Mouse (Mus musculus) cerebellum, adult 8-10 months (tissue): ENCODE measurements around the gene Celf2.

Experiments used
- DNase-seq: peaks from one replicate; pipeline ENCODE4 v3.0.0; 2022

Gene Celf2

DNA sequence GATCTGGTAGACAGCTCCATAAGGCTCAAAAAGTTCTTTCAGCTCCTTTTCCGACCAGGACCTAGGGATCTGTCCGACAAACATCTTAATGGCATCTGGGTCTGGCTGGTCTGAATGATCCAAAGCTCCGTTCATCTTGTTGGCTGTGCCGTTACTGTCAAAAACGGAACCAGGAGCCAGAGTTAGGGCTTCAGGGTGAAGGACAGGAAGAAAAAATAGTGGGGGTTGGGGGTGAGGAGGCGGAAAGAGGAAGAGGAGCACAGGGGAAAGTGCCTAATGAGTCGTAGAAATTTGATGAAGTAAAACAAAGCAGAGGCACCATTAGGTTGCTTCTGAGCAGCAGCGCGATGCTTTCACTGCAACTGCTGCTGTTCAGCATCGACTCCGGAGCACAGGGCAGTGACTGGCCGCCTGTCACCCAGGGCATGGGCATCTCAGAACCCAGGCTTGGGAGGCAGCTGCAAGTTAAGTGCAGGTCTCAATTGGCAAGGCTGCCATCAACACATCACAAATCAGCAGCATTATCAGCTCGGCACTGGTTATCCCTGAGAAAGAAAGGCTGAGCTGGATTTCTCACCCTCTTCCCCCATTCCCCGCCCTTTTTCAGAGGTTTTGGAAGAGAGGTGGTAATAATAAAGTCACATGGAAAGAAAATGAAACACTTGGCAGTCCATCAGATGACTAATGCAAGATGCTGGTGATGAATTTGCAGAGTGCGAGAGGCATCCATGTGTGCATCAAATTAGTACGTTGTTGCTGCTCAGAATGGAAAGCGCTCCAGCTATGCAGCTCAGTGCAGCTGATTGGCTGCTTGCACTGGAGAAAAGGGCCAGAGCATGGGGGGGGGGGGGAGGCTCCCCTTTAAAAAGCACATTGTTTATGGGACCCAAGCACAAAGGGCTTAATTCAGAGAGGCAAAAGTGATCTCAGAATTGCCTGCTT, 787.6 kb downstream of the Celf2 start:
- DNase-seq: peak; percentile 34

DNA sequence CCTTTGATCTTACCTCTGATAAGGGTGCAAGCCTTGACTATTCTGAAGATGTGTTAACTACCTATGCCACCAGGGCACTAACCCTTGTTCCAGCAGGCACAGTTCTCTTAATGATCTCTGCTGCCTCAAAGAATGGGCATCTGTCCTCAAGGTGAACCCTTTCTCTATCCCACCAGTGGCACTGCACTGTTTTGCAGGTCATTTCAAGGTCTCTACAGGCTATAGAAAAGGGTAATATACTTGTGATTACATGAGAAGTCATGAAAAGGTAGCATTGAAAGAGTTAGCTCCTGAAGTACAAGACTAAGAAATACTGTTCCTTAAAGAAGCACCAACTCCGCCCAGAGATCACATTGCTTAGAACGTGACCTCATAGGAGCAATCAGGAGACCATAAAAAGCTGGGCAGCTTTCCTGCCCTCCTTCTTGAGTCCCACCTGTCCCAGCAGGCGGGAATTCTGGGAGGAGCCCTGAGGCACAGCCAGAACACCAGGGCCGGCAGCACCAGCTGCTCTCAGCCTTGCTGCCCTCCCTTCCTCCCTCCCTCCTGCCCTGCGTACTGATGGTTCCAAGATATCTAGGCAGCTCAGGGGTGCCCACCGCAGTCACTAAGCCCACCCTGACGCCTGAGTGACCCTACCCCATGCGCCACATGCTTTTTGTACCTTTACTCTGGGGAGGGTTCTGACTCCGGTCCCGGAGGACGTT, 788.5 kb downstream of the Celf2 start:
- DNase-seq: peak; percentile 40

DNA sequence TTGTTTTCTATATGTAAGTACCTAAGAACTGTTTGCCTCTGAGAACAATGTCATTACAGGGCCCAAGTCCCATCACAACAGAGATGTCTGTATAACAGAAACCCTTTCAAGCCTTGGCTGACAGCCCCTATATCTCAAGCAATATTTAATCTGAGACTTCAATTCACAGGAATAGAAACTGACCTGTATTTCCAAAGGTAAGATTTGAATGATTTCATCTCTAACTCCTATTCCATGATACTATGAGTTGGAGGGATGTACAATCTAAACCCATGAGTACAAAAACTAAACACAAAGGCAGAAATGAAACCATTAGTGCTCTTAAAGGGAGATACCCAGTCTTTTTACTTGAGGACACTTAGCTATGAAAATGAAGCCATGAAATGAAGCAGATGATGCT, 790.5 kb downstream of the Celf2 start:
- no peak for DNase-seq

- no peak for DNase-seq
Measured at GRCm38 (mm10) chr2:6717953-6718352, 791.4 kb downstream of the Celf2 start.

- no peak for DNase-seq
Measured at GRCm38 (mm10) chr2:6715562-6715961, 793.8 kb downstream of the Celf2 start.

GRCm38 (mm10) chr2:6713529-6713928, 795.8 kb downstream of the Celf2 start:
- no peak for DNase-seq

- no peak for DNase-seq
Measured at GRCm38 (mm10) chr2:6710687-6711430, 798.5 kb downstream of the Celf2 start.

GRCm38 (mm10) chr2:6707959-6708519, 801.3 kb downstream of the Celf2 start:
- DNase-seq: no peak

DNA sequence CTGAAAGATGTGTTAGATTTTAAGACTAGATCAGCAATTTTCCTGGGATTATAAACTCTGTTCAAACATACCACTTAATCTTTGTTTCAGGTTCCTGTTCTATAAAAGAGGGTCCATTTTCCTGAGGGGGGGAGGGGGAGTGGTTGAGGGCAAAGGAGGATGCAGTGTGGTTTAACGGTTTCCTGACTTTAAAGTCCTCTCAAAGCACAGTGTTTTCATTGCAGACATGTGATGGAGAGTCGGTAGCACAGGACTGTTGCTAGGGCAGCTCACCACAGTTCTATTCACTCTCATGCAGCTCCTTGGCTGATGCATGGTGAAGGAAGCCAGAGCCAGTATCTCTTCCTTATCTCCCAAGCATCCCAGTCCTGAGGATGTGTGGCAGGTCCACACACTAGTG, 802.1 kb downstream of the Celf2 start:
- no peak for DNase-seq

GRCm38 (mm10) chr2:6705929-6706739, 803.2 kb downstream of the Celf2 start:
- no peak for DNase-seq

DNA sequence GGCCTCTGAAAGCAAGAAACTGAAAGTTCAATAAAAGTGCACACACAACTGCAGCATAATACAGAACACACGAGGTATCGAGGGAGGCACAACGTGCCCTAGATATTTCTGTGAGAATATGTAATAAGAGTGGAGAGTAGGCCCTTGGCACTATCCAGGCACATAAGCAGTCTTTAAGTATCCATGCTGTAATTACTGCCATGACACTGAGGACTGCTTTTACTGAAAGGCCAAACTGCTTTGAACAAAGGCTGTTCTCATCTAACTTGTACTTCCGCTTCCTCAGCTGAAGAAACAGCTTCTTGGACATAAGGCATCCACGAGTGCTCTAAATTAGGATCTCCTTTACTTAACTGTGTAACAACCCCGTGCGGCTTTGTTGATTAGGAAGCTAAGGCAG, 803.9 kb downstream of the Celf2 start:
- no peak for DNase-seq

- no peak for DNase-seq
Measured at GRCm38 (mm10) chr2:6704804-6705203, 804.6 kb downstream of the Celf2 start.

- no peak for DNase-seq
Measured at GRCm38 (mm10) chr2:6704342-6704741, 805.0 kb downstream of the Celf2 start.

DNA sequence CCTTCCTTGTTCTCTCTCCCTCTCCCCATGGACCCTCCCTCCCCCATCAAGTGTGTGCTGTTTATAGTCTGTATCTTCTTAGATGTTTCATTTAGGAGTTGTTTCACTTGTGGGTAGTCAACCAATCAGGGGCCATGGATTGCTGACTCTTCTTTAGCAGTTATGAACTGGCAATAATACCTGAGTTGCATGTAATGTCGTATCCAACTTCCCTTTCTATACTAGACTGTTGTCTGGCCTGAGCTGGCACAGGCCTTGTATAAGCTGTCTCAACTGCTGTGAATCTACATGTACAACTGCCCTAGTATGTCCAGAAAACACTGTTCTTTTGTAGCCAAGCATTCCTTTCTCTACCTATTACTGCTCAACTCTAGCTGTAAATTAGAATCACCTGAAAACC, 813.0 kb downstream of the Celf2 start:
- no peak for DNase-seq

DNA sequence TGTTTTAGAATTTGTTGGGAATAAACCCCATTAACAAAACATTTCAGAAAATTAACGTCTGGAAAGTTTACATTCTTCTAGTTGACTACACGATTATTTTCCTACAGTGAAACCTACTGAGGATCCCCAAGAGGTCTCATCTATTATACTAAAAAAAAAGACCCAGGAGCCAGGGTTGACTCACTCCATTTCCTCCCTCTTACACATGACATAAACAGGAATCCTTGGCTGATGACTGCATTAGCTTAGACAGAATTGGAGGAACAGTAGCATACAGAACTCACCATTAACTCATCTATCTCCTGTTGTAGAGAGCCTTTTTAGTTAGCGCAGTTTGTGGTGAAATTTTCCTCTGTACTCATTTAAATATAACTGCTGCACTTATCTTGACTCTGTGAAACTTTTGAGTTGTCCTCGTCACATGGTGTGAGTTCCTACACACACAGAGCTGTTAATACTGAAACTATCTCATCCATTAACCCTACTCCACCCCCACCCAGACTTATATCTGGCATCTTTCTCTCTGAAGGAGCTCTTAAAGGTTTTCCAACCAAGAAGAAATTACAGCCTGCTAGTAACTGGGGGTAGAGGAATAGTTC, 813.9 kb downstream of the Celf2 start:
- no peak for DNase-seq

DNA sequence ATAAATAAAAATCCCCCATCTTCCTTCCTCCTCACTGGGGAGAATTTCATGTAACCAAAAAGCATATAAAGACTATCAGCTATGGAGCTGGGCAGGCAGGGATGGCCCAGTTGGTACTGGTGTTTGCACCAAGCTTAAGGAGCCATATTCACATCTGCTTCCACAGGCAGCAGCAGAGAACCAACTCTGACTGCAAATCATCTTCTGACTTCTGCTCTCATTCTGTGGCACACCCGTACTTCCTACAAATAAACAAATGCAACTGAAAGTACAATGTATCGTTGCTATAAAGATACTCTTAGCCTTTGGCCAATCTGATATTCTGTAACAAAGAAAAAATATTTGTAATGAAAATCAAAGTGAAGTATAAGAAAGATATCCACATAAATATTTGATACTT, 819.7 kb downstream of the Celf2 start:
- DNase-seq: no peak

DNA sequence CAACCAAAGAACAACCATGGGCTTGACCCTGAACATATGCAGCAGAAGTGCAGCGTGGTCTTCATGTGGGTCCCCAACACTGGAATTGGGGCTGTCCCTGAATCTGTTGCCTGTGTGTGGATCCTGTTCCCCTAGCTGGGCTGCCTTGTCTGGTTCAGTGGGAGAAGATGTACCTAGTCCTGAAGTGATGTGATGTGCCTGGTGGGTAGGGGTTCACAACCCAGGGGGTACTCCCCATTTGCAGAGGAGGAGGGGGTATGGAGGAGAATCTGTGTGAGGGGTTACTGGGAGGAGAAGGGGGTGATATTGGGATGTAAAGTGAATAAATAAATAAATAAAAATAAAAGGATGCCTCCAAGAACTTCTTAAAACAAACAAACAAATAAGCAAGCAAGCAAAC, 831.1 kb downstream of the Celf2 start:
- DNase-seq: no peak

- no peak for DNase-seq
Measured at GRCm38 (mm10) chr2:6677457-6677856, 831.9 kb downstream of the Celf2 start.

DNA sequence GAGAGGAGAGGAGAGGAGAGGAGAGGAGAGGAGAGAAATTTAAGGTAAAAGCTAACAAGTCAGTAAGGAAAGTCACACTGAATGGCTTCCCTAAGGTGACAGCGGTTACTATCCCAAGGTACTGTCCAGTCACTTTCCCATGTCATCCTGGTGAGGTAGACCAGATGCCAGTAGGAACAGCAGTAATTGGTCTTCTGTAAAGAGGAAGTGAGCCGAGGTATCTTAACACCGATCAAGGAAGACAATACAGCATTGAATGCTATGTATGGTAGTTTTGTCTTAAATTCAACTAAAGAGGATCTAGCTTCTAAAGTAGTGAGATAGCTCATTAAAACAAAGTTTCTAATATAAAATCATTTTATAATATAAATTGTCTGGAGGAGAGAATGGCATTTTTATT, 835.0 kb downstream of the Celf2 start:
- DNase-seq: no peak

GRCm38 (mm10) chr2:6673418-6673817, 835.9 kb downstream of the Celf2 start:
- no peak for DNase-seq

- DNase-seq: peak; percentile 20
Measured at GRCm38 (mm10) chr2:6667611-6668010, 841.8 kb downstream of the Celf2 start.

DNA sequence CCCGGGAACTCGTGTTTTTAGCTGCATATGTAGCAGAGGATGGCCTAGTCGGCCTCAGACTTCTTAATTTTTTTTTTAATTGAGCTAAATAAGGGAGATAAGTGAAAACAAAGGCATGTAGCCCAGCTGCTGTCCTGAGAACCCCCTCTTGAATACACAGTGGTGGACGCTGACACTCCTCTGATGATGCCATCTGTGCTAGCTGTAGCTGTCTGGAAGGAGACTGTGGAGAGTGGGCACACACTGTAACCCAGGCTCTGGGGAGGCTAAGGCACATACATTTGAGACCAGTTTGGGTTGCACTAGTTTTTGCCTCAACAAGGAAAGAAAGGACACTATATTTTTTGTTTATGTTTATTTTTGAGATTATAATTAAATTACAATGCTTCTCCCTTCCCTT, 849.5 kb downstream of the Celf2 start:
- DNase-seq: no peak
